Mouse (Mus musculus): ENCODE data around the gene Hepacam. TPM values are rescaled to one million over a fixed set of nuclear protein-coding genes. Genes with fewer than 3 reads are reported as not detected.

Hepacam gene
- polyA plus RNA-seq (2012; rRNA removed) = 91.0 and 95.7 TPM in 2 replicates

DNA sequence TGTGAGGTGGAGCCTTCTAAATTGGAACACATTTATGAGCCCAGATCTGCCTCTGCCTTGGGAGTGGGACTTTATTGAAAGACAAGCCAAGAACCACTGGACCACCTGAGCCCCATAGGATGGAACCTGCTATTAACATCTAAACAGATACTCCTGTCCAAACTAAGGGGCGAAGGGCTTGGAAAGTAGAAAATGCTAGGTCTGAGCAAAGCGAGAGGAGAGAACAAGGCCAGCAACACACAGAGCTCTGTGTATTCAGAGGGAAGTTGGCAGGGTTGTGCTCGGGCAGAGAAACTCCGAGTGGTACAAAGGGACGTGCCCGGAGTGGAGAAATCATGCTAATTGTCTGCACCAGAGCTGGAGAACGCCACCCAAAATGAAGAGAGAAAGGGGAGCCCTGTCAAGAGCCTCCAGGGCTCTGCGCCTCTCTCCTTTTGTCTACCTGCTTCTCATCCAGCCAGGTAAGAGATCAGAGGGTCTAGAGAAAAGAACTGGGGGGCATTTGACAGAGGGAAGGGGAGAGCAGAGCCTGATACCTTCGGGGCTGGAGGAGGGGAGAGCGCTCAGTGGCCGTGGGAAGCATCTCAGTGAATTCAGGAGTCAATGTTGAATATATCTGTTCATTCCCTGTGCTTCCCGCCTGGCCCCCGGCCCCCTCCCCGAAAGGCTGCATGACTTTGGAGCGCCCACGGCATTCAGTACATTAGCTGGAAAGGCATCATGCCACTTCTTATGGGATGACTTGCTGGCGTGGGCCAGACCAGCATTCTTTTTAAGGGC is at the start of gene Hepacam:
Gene Hepacam, plus strand, starts transcription at position 51 of the 780 bp plus-strand sequence.
- H3K4me3 ChIP-seq (ENCODE audit: insufficient read depth, low read length) = peak within 1 kb of the TSS; percentile 51
- H3K4me1 ChIP-seq (ENCODE audit: control insufficient read depth, insufficient read depth, low read length) = peaks cover 5% of the 10 kb centered on the region; the same call in 1 of the 2 replicates
- peak within 1 kb of the TSS; percentile 98 for H3K27ac ChIP-seq (ENCODE audit: insufficient read depth, low read length)
- TF ChIP-seq POLR2A (IDR thresholded peaks at IDR 0.05; ENCODE audit: extremely low read depth, insufficient read depth, low read length) (peak; percentile 54; the same call in 1 of the 2 replicates), CTCF (IDR thresholded peaks at IDR 0.05; ENCODE audit: extremely low read depth, insufficient read depth, low read length) (no peak)

GRCm38 (mm10) chr9:37329456-37329855 is 37.7 kb upstream of the Hepacam start:
- Histone ChIP-seq H3K27ac (ENCODE audit: insufficient read depth, low read length) (no peak overlapping the region), H3K4me3 (ENCODE audit: insufficient read depth, low read length) (no peak overlapping the region), H3K4me1 (ENCODE audit: control insufficient read depth, insufficient read depth, low read length) (no peaks in the 10 kb centered on the region)
- TF ChIP-seq POLR2A (IDR thresholded peaks at IDR 0.05; ENCODE audit: extremely low read depth, insufficient read depth, low read length) = no peak
- peak; percentile 39; the same call in 1 of the 2 replicates for TF ChIP-seq CTCF (IDR thresholded peaks at IDR 0.05; ENCODE audit: extremely low read depth, insufficient read depth, low read length)

- H3K27ac ChIP-seq (ENCODE audit: insufficient read depth, low read length) = no peak overlapping the region
- TF ChIP-seq CTCF (IDR thresholded peaks at IDR 0.05; ENCODE audit: extremely low read depth, insufficient read depth, low read length) = no peak
- TF ChIP-seq POLR2A (IDR thresholded peaks at IDR 0.05; ENCODE audit: extremely low read depth, insufficient read depth, low read length) = no peak
- H3K4me1 ChIP-seq (ENCODE audit: control insufficient read depth, insufficient read depth, low read length) = peaks cover 2% of the 10 kb centered on the region; the same call in 1 of the 2 replicates
- H3K4me3 ChIP-seq (ENCODE audit: insufficient read depth, low read length) = no peak overlapping the region
These were observed 21.7 kb upstream of the Hepacam start for GRCm38 (mm10) chr9:37345406-37345805.

- Histone ChIP-seq H3K4me1 (ENCODE audit: control insufficient read depth, insufficient read depth, low read length) (peaks cover 2% of the 10 kb centered on the region; the same call in 1 of the 2 replicates), H3K27ac (ENCODE audit: insufficient read depth, low read length) (0 out of 2 replicates have a peak overlapping the region, but pooled peaks have one; percentile 7), H3K4me3 (ENCODE audit: insufficient read depth, low read length) (peak overlapping the region; percentile 43)
- TF ChIP-seq POLR2A (IDR thresholded peaks at IDR 0.05; ENCODE audit: extremely low read depth, insufficient read depth, low read length) = no peak
- no peak for TF ChIP-seq CTCF (IDR thresholded peaks at IDR 0.05; ENCODE audit: extremely low read depth, insufficient read depth, low read length)
These were observed 19.8 kb upstream of the Hepacam start for GRCm38 (mm10) chr9:37347184-37347987.

DNA sequence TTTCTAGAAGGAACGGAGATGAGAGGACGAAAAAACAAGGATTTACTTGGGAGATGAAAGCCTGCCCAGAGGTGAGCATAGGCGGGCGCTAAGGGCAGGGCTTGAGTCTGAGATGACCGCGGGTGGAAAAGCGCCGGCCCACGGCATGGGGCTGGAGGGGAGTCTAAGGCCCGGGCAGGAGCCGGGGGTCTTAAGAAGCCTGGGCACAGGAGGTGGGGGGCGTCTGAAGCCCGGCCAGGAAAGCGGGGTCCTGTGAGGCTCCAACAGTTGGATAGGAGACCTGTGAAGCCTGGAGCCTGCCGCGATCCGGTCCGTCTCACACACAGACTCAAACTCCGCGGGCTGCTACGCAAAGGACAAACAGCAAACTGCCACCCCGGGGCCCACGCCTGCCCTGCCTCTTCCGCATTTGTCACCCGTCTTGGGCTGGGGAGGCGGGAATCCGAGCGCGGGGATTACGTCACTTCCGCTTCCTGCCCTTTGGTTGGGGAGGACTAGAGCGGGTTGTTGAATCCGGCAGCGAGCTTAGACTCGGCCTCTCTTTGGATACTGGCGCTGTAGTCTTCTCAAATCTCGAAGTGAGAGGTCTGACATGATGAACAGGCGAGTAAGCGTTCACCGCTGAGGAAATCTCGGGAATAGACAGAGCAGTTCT is 19.0 kb upstream of the Hepacam start, which contains the start of gene Ccdc15:
Gene Ccdc15, minus strand, starts transcription at position 445 of the 655 bp plus-strand sequence.
- peak; percentile 98 for TF ChIP-seq POLR2A (IDR thresholded peaks at IDR 0.05; ENCODE audit: extremely low read depth, insufficient read depth, low read length)
- no peak for TF ChIP-seq CTCF (IDR thresholded peaks at IDR 0.05; ENCODE audit: extremely low read depth, insufficient read depth, low read length)
- H3K4me3 ChIP-seq (ENCODE audit: insufficient read depth, low read length) = peak within 1 kb of the TSS; percentile 43
- H3K4me1 ChIP-seq (ENCODE audit: control insufficient read depth, insufficient read depth, low read length) = peaks cover 2% of the 10 kb centered on the region; the same call in 1 of the 2 replicates
- peak within 1 kb of the TSS; percentile 11 for H3K27ac ChIP-seq (ENCODE audit: insufficient read depth, low read length)

GRCm38 (mm10) chr9:37349050-37349449 is 18.1 kb upstream of the Hepacam start:
- Histone ChIP-seq H3K4me3 (ENCODE audit: insufficient read depth, low read length) (peak overlapping the region; percentile 43; the same call in 1 of the 2 replicates), H3K27ac (ENCODE audit: insufficient read depth, low read length) (peak overlapping the region; percentile 11; the same call in 1 of the 2 replicates), H3K4me1 (ENCODE audit: control insufficient read depth, insufficient read depth, low read length) (peaks cover 2% of the 10 kb centered on the region; the same call in 1 of the 2 replicates)
- TF ChIP-seq CTCF (IDR thresholded peaks at IDR 0.05; ENCODE audit: extremely low read depth, insufficient read depth, low read length) (no peak), POLR2A (IDR thresholded peaks at IDR 0.05; ENCODE audit: extremely low read depth, insufficient read depth, low read length) (no peak)

DNA sequence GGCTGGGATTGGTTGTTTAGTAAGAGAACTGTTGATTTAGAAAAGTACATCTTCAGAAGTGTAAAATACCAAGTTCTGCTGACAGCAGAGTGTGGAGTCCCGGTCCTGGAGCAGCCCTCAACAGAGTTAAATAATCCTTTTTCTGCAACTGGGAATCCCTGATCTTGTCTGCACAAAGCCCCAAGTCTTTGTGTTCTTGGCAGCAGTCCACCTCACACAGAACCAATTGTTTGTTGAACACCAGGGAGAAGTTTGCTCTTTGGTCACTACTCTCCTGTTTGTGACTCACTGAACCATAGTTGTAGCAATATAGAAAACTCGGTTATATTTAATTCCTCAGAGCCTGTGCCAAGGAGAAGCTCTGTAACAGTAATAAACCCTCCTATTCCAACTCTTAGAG is 15.9 kb upstream of the Hepacam start:
- H3K4me1 ChIP-seq (ENCODE audit: control insufficient read depth, insufficient read depth, low read length) = peaks cover 2% of the 10 kb centered on the region; the same call in 1 of the 2 replicates
- no peak overlapping the region for H3K4me3 ChIP-seq (ENCODE audit: insufficient read depth, low read length)
- H3K27ac ChIP-seq (ENCODE audit: insufficient read depth, low read length) = peak overlapping the region; percentile 93
- TF ChIP-seq CTCF (IDR thresholded peaks at IDR 0.05; ENCODE audit: extremely low read depth, insufficient read depth, low read length) (no peak), POLR2A (IDR thresholded peaks at IDR 0.05; ENCODE audit: extremely low read depth, insufficient read depth, low read length) (no peak)

DNA sequence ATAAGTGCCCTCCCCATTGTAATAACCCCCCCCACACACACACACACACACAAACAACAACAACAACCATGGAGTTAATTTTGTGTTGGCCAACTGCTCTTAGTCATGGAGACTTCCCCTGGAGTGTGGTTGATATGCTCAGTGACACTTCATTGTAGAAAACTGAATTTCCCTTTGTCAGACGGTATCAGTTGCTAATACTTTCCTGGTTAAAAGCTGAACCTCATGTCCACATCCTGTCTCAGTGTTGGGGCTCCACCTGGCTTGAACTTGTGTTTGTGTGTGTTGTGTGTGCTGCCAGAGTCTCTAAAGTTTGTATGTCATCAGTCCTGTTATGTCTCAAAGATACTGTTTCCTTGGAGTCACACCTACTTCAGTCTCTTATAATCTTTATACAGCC is 12.7 kb upstream of the Hepacam start:
- no peak overlapping the region for H3K4me3 ChIP-seq (ENCODE audit: insufficient read depth, low read length)
- no peak for TF ChIP-seq POLR2A (IDR thresholded peaks at IDR 0.05; ENCODE audit: extremely low read depth, insufficient read depth, low read length)
- no peak for TF ChIP-seq CTCF (IDR thresholded peaks at IDR 0.05; ENCODE audit: extremely low read depth, insufficient read depth, low read length)
- H3K27ac ChIP-seq (ENCODE audit: insufficient read depth, low read length) = no peak overlapping the region
- H3K4me1 ChIP-seq (ENCODE audit: control insufficient read depth, insufficient read depth, low read length) = peaks cover 6% of the 10 kb centered on the region
